Mouse (Mus musculus) kidney, adult 2 months (tissue): ENCODE measurements around the gene Spindoc.

ENCODE experiments used
- CTCF ChIP-seq: fragments of 200-500 bp; conservative IDR thresholded peaks from 2 replicates; pipeline ENCODE4 v1.5.1; 2011; ENCODE audit warnings: low read depth, mild to moderate bottlenecking, control low read depth, low read length, moderate library complexity, mixed read lengths; ENCODE audit not compliant: insufficient read depth, insufficient read length
- POLR2A ChIP-seq: fragments of 200-500 bp; IDR thresholded peaks from one replicate; pipeline ENCODE4 v1.6.1; 2011; ENCODE audit warnings: low read depth, low read length, control low read depth

DNA sequence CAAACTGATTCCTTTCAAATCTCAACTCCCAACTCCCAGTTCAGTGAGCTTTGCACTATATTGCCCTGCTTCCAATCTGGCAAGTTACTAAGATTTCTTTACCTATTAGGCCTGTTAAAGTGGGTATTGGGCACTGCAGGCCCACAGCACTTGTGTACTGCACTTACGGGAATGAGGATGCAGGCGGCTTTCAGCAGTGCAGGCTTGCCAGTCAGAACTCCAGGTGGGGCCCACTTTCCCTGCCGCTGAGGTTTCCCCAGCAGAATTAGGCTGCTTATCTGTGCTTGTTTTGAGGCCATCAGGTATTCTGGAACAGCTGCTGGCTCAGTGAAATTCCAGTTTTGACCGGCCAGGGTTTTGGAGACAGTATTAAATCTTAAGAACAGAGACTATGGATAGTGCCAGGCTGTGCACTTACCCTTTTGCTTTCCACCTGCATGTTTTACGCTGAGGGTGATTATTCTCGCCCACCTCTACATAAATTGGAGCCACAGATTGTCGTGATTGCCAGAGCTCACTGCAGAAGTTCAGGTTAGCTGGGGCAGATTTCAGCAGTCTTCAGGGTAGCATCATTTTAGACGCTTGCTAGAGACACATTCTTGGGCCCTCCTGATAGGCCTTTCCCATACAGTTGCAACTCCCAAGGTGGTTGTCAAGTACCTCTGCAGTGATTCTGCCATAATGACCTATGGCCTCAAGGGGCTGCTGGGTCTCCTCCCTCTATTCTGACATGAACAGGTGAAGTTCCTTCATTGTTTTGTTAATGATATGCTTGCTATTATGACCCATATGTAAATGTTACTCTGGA, 42.0 kb upstream of the Spindoc start:
- TF ChIP-seq CTCF = no peak
- TF ChIP-seq POLR2A = no peak
